Mouse (Mus musculus) liver, adult 2 months (tissue): Measurements from ENCODE around the gene 9130409I23Rik. TPM values are rescaled to one million over a fixed set of nuclear protein-coding genes. Genes with fewer than 3 reads are reported as not detected.
A peak's percentile ranks its signal among the peaks of the same experiment; 100 is the strongest.
"Not testable (repeated sequence)": the region's sequence is repeated elsewhere in the genome, so short reads cannot be mapped to it uniquely, and the experiment has no call there.

Experiments
- DNase-seq: peaks from one replicate; pipeline ENCODE4 v3.0.0-alpha.2; 2011; ENCODE audit warnings: low read depth, low spot score; ENCODE audit errors: extremely low read depth
- H3K27ac ChIP-seq: fragments of 200-500 bp; replicated peaks from 2 replicates; pipeline ENCODE4 v1.5.1; 2012; ENCODE audit warnings: low read depth, mild to moderate bottlenecking, control low read depth, inconsistent platforms, low read length; ENCODE audit not compliant: insufficient read depth
- H3K27me3 ChIP-seq: fragments of 200-500 bp; 2 replicates; pipeline ENCODE4 v1.6.1; 2012; ENCODE audit warnings: mild to moderate bottlenecking, moderate library complexity, low read length, inconsistent platforms; ENCODE audit not compliant: control insufficient read depth, insufficient read depth
- H3K36me3 ChIP-seq: fragments of 200-500 bp; 2 replicates; pipeline ENCODE4 v1.6.1; 2012; ENCODE audit warnings: low read length, inconsistent platforms; ENCODE audit not compliant: control insufficient read depth, insufficient read depth
- H3K4me1 ChIP-seq: fragments of 200-500 bp; 2 replicates; pipeline ENCODE4 v1.6.1; 2011; ENCODE audit warnings: low read length; ENCODE audit not compliant: control insufficient read depth, insufficient read depth
- H3K4me3 ChIP-seq: fragments of 200-500 bp; 2 replicates; pipeline ENCODE4 v1.5.1; 2011; ENCODE audit warnings: low read depth, mild to moderate bottlenecking, control low read depth, low read length, moderate library complexity; ENCODE audit not compliant: insufficient read depth
- H3K79me2 ChIP-seq: fragments of 200-500 bp; 2 replicates; pipeline ENCODE4 v1.6.1; 2012; ENCODE audit warnings: inconsistent platforms, mild to moderate bottlenecking, low read length, moderate library complexity; ENCODE audit not compliant: control insufficient read depth, insufficient read depth
- H3K9ac ChIP-seq: fragments of 200-500 bp; 2 replicates; pipeline ENCODE4 v1.6.1; 2012; ENCODE audit warnings: low read depth, mild to moderate bottlenecking, control low read depth, inconsistent platforms, low read length
- CTCF ChIP-seq: fragments of 200-500 bp; IDR thresholded peaks from 2 replicates; pipeline ENCODE4 v1.5.1; 2011; ENCODE audit warnings: low read depth, low read length, control low read depth
- POLR2A ChIP-seq: fragments of 200-500 bp; IDR thresholded peaks from 2 replicates; pipeline ENCODE4 v1.6.1; 2011; ENCODE audit warnings: low read length, control low read depth; ENCODE audit not compliant: insufficient read depth; ENCODE audit errors: extremely low read depth
- WGBS: fragments of 180-500 bp; shearing (Covaris S2); methylation state at CpG from one replicate; pipeline ENCODE4 v1.1.7; 2018; 5-methylcytosine and 5-hydroxymethylcytosine counted together
- polyA plus RNA-seq: library from polyadenylated mRNA; depleted of rRNA; stranded (reverse); fragments of >200 nt; gene quantifications from 2 replicates; pipeline ENCODE4 v1.2.3, GENCODE M21; 2012
- total RNA-seq: library from RNA; depleted of rRNA; stranded (reverse); fragments of >200 nt; gene quantifications from 2 replicates; pipeline ENCODE4 v1.2.3, GENCODE M21; 2014

Gene 9130409I23Rik
- total and polyA plus RNA-seq, 2 experiments = 4.2 to 11.2 TPM

DNA sequence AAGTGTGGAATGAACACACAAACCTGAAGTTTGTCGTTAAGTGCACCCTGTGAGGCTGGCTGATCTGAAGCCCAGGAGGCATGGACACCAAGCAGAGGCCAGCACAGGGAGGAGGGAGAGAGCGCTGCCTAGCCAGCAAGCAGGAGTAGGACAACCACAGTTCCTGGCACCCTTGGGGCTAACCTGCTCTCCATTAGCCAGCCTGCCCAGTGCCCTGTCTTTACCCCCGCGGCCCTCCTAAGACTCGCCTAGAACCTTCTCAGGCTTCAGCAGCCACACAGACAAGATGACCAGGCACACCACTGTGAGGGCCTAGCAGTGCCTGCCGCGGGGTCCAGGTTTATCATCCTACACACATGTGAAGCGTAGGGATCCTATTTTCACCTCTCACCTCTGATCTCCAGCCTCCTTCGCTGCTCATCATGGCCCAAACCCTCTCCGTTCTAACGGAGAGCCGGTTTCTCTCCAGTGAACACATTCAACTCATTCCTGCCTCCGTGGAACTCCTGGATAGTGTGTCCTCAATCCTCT, 33.1 kb upstream of the 9130409I23Rik start:
- Histone ChIP-seq H3K27me3 (no peaks in the 10 kb centered on the region), H3K9ac (peak overlapping the region; percentile 6; the same call in 1 of the 2 replicates), H3K4me3 (no peak overlapping the region), H3K27ac (peak overlapping the region; percentile 66), H3K79me2 (no peaks in the 10 kb centered on the region), H3K36me3 (peaks cover 5% of the 10 kb centered on the region; the same call in 1 of the 2 replicates), H3K4me1 (peaks cover 50% of the 10 kb centered on the region)
- 72% methylated on average over 13 of the region's 13 CpGs for WGBS
- no peak for DNase-seq
- TF ChIP-seq POLR2A = no peak
- TF ChIP-seq CTCF = no peak

DNA sequence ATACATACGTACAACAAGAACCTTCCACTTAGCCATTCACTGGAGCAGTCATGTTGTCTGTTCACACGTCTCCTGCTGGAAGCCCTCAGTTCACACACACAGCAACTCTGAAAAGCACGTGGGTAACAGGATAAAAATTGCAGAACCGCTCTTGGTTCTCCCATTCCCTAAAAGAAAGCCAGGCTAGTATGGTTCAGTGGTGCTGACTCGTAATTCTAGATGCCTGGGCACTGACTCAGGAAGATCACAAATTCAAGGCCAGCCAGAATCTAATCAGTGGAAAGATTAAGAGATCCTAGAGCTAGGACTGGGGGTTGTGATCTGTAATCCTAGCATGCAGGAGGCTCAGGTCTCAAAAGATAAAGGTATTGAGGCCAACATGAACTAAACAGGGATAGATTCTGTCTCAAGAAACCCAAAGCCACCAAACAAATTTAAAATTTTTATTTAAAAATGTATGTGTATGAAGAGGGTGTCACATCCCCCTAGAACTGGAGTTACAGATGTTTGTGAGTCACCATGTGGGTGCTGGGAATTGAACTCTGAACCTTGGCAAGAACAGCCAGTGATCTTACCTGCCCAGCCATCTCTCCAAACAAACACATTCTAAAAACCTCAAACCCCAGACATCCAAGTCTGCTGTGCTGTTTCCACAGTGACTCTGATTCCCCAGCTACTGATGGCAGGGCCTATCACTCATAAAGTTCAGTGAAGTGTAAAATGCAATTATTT, 30.1 kb upstream of the 9130409I23Rik start, which contains the start of gene Ephx1:
Ephx1 (minus strand) TSS at position 149 of the 732 bp plus-strand sequence.
- no peaks in the 10 kb centered on the region for H3K36me3 ChIP-seq
- H3K4me1 ChIP-seq = peaks cover 26% of the 10 kb centered on the region
- DNase-seq = peak; percentile 92
- no peaks in the 10 kb centered on the region; the same call in 1 of the 2 replicates for H3K27me3 ChIP-seq
- peak within 1 kb of the TSS; percentile 87 for H3K27ac ChIP-seq
- H3K4me3 ChIP-seq = no peak within 1 kb of the TSS
- no peak for TF ChIP-seq POLR2A
- no peak for TF ChIP-seq CTCF
- H3K9ac ChIP-seq = no peak within 1 kb of the TSS
- WGBS = 24% methylated on average over 5 of the region's 5 CpGs
- no peaks in the 10 kb centered on the region for H3K79me2 ChIP-seq

DNA sequence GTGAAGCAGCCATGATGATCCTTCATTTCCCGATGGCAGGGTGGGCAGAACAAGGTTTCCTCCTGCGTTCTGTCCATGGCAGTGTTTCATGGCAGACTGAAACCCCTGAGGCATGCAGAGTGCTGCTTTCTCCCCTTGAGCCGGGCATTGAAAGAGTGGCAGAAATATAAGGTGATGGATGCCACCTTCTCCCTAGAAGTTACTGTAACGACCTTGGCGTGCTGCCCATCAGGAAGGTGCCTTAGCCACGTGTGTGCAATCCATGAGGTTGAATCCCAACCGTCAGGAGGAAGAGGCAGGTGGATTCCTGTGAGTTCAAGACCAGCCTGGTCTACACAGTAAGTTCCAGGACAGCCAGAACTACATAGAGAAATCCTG, 29.6 kb upstream of the 9130409I23Rik start:
- H3K79me2 ChIP-seq = no peaks in the 10 kb centered on the region
- DNase-seq = no peak
- WGBS = 49% methylated on average over 7 of the region's 7 CpGs
- H3K27me3 ChIP-seq = no peaks in the 10 kb centered on the region; the same call in 1 of the 2 replicates
- no peak overlapping the region for H3K9ac ChIP-seq
- H3K4me3 ChIP-seq = no peak overlapping the region
- peak overlapping the region; percentile 30 for H3K27ac ChIP-seq
- peaks cover 23% of the 10 kb centered on the region for H3K4me1 ChIP-seq
- H3K36me3 ChIP-seq = no peaks in the 10 kb centered on the region
- TF ChIP-seq POLR2A (no peak), CTCF (no peak)

DNA sequence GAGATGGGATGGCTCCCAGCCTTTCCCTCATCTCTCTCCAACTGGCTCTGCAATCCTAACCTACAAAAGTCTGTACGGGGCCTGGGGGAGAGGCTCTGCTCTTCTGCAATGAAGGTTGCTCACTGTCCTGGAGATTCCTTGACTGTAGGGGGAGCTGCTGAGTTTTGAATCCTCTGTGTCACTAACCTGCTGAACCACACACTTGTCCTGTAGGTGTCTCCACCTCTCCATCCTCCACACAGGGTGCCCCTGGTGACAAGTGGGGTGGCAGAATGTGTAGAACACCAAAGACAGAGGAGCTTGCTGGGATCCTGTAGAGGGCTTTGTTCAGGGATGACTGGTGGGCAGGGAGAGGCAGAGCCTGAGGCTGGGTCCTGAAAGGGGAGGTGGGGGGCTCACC, 28.8 kb upstream of the 9130409I23Rik start:
- Histone ChIP-seq H3K79me2 (no peaks in the 10 kb centered on the region), H3K4me3 (no peak overlapping the region), H3K27ac (no peak overlapping the region), H3K4me1 (peaks cover 23% of the 10 kb centered on the region), H3K27me3 (no peaks in the 10 kb centered on the region; the same call in 1 of the 2 replicates), H3K9ac (no peak overlapping the region), H3K36me3 (no peaks in the 10 kb centered on the region)
- peak; percentile 80 for DNase-seq
- no peak for TF ChIP-seq POLR2A
- peak; percentile 86 for TF ChIP-seq CTCF
- 0% methylated on average over 1 of the region's 1 CpGs for WGBS

DNA sequence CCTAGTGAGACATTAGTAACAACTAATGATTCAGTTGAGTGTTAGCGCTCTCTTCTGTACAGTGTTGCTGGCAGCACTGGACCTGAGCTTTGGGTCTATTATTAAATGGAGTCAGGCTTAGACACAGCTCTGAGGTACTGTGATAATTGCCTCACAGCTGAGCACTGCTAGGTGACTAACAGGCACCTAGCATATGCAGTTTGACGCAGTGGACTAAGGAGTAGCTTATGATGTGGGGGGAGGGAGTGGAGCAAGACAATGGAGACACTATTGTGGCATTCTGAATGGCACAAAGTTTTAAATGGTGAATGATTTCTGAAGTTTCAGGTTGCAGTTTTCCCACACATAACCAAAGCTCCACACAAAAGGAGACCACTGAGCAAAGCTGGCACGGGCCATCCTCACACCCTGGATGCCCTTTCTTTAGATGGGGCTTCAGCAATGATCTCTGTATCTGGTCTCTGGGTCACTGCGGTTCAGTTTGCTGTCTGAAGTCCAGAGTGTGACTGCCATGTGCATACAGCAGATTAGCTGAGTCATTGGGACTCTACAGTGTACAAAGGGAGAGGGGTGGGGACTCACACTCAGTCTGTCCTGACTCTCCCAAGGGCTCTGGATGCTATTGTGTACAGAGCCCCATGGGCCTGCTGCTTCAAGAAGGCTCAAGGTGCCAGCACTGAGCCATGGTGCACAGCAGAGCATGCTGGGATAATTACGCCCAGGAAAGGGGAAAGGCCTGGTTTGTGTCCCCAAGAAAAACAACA, 15.8 kb upstream of the 9130409I23Rik start:
- Histone ChIP-seq H3K9ac (peak overlapping the region; percentile 74; the same call in 1 of the 2 replicates), H3K27ac (peak overlapping the region; percentile 84), H3K4me3 (peak overlapping the region; percentile 46; the same call in 1 of the 2 replicates), H3K4me1 (peaks cover 15% of the 10 kb centered on the region)
- peak; percentile 96 for DNase-seq
- not testable (repeated sequence) for H3K27me3 ChIP-seq, H3K79me2 ChIP-seq, H3K36me3 ChIP-seq
- 33% methylated on average over 5 of the region's 5 CpGs for WGBS
